Mouse (Mus musculus) hindbrain, embryonic 11.5 days (tissue): Measurements from ENCODE around the gene Bclaf1. TPM values are rescaled to one million over a fixed set of nuclear protein-coding genes. Genes with fewer than 3 reads are reported as not detected.
A peak's percentile ranks its signal among the peaks of the same experiment; 100 is the strongest.

Source experiments
- ATAC-seq: fragments of 200-750 bp; cut with Nextera tagmentation; 2 replicates; pipeline ENCODE4 v1.8.0; 2017; ENCODE audit warnings: mild to moderate bottlenecking, moderate TSS enrichment, moderate library complexity; ENCODE audit not compliant: low FRiP score
- DNase-seq: peaks from one replicate; pipeline ENCODE4 v3.0.0-alpha.2; 2015; ENCODE audit warnings: low spot score
- H3K27ac ChIP-seq: fragments of 300-500 bp; sonication (generic); 2 replicates; pipeline ENCODE4 v1.5.1; 2014; ENCODE audit warnings: mild to moderate bottlenecking, low read depth, low read length
- H3K27me3 ChIP-seq: fragments of 300-500 bp; sonication (generic); 2 replicates; pipeline ENCODE4 v1.6.1; 2014; ENCODE audit warnings: mild to moderate bottlenecking, low read length, moderate library complexity, mixed read lengths; ENCODE audit not compliant: control insufficient read depth, insufficient read depth
- H3K36me3 ChIP-seq: fragments of 300-500 bp; sonication (generic); 2 replicates; pipeline ENCODE4 v1.6.1; 2014; ENCODE audit warnings: mild to moderate bottlenecking, low read length, moderate library complexity, mixed read lengths; ENCODE audit not compliant: control insufficient read depth, insufficient read depth
- H3K4me1 ChIP-seq: fragments of 300-500 bp; sonication (generic); replicated peaks from 2 replicates; pipeline ENCODE4 v1.6.1; 2014; ENCODE audit warnings: low read length, mixed read lengths; ENCODE audit not compliant: control insufficient read depth, insufficient read depth
- H3K4me2 ChIP-seq: fragments of 300-500 bp; sonication (generic); replicated peaks from 2 replicates; pipeline ENCODE4 v1.6.1; 2014; ENCODE audit warnings: mild to moderate bottlenecking, low read depth, low read length
- H3K4me3 ChIP-seq: fragments of 300-500 bp; sonication (generic); 2 replicates; pipeline ENCODE4 v1.5.1; 2014; ENCODE audit warnings: low read depth, low read length
- H3K9ac ChIP-seq: fragments of 300-500 bp; sonication (generic); 2 replicates; pipeline ENCODE4 v1.6.1; 2014; ENCODE audit warnings: low read depth, low read length
- H3K9me3 ChIP-seq: fragments of 300-500 bp; sonication (generic); 2 replicates; pipeline ENCODE4 v1.6.1; 2016; ENCODE audit warnings: low read length; ENCODE audit not compliant: control insufficient read depth
- WGBS: fragments of 180-500 bp; shearing (Covaris S2); extraction: QIAGEN DNeasy Blood & Tissue Kit; methylation state at CpG from one replicate; pipeline ENCODE4 v1.1.7; 2014; 5-methylcytosine and 5-hydroxymethylcytosine counted together
- polyA plus RNA-seq: library from polyadenylated mRNA; unstranded; fragments of >200 nt; fragmentation: Nextera tagmentation; extraction: Ambion mirVana; gene quantifications from 2 replicates; pipeline ENCODE4 v1.2.1, GENCODE M21; 2014

The Bclaf1 gene
- polyA plus RNA-seq, 1 experiment from 2014 or later, result 181 TPM

DNA sequence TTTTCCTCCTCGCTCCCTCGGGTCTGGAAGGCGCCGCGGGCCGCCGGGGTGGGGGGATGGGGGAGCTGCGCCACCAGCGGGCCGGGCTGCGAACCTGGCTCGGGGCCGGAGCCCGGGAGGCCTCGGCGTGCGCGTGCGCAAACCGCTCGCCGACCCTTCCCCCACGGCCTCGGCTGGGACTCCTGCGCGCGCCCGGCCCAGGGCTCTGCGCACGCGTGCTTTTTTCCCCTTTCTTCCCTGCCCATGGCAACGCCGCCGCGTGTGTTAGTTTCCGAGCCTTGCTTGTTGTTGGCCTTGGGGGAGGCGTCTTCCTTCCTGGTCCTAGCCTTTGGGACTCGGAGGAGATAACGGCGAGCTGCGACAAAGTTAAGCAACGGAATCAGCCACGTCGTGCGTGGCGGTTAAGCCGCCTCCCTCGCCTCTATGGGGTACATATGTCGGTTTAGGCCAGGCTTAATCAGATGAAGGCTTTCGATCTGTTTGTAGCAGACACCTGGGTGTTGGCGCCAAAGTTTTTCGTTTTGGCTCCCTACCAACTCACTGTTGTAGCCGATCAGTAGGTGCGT lies 550 bp downstream of the Bclaf1 start:
- Histone ChIP-seq H3K9ac (peak overlapping the region; percentile 95), H3K4me1 (no peaks in the 10 kb centered on the region; the same call in 1 of the 2 replicates), H3K27me3 (no peaks in the 10 kb centered on the region), H3K36me3 (no peaks in the 10 kb centered on the region), H3K27ac (peak overlapping the region; percentile 100), H3K4me2 (peak overlapping the region; percentile 52), H3K4me3 (peak overlapping the region; percentile 83), H3K9me3 (no peaks in the 10 kb centered on the region)
- DNase-seq (peak; percentile 94), ATAC-seq (peak; percentile 81)
- WGBS, result under 1% methylated on average over 39 of the region's 54 CpGs

GRCm38 (mm10) chr10:20313447-20313846 lies 1.2 kb downstream of the Bclaf1 start:
- H3K4me1 ChIP-seq, result no peaks in the 10 kb centered on the region; the same call in 1 of the 2 replicates
- H3K27me3 ChIP-seq, result no peaks in the 10 kb centered on the region
- no peaks in the 10 kb centered on the region for H3K36me3 ChIP-seq
- H3K4me3 ChIP-seq, result peak overlapping the region; percentile 83
- no peaks in the 10 kb centered on the region for H3K9me3 ChIP-seq
- peak overlapping the region; percentile 52 for H3K4me2 ChIP-seq
- no peak overlapping the region; the same call in 1 of the 2 replicates for H3K27ac ChIP-seq
- 50% methylated on average over 13 of the region's 13 CpGs for WGBS
- H3K9ac ChIP-seq, result peak overlapping the region; percentile 95
- DNase-seq (no peak), ATAC-seq (no peak)

DNA sequence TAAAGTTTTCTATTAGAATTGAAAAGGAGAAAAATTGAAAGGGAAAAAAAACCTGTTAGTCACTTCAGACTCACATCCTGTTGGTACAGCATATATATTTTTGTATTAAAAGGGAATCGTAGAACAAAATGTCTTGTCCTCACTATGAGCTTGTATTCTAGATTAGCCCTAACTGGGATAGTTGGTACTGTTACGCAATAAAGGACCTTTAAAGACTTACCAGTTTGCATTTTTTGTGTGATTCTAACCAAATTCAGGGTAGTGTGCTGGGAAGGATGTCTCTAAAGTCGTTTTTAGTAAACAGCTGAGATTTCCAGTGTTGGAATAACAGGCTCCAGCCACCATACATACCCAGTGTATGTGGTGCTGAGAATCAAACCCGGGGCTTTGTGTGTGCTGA lies 1.7 kb downstream of the Bclaf1 start:
- 87% methylated on average over 4 of the region's 4 CpGs for WGBS
- H3K4me3 ChIP-seq, result peak overlapping the region; percentile 83

DNA sequence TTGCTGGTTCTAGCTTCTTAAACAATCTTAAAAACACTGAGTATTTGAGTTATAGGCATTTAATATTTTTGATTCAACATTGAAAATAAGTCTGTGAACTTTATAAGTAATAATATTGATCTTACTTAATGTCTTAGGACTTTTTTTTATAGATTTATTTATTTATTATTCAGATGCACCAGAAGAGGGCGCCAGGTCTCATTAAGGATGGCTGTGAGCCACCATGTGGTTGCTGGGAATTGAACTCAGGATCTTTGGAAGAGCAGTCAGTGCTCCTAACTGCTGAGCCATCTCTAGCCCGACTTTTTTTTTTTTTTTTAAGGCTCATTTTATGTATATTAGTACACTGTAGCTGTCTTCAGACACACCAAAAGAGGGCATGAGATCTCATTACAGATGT lies 2.5 kb downstream of the Bclaf1 start:
- Histone ChIP-seq H3K4me3 (no peak overlapping the region), H3K27ac (no peak overlapping the region), H3K9me3 (no peaks in the 10 kb centered on the region), H3K4me2 (no peak overlapping the region), H3K9ac (no peak overlapping the region), H3K36me3 (peaks cover 3% of the 10 kb centered on the region; the same call in 1 of the 2 replicates), H3K27me3 (no peaks in the 10 kb centered on the region), H3K4me1 (no peaks in the 10 kb centered on the region; the same call in 1 of the 2 replicates)
- no peak for DNase-seq
- ATAC-seq, result no peak
- 62% methylated on average over 2 of the region's 2 CpGs for WGBS

More for the DNA sequence above, 1.7 kb downstream of the Bclaf1 start:
- ATAC-seq (no peak), DNase-seq (no peak)
- no peaks in the 10 kb centered on the region for H3K36me3 ChIP-seq
- H3K4me1 ChIP-seq, result no peaks in the 10 kb centered on the region; the same call in 1 of the 2 replicates
- H3K27me3 ChIP-seq, result no peaks in the 10 kb centered on the region
- no peaks in the 10 kb centered on the region for H3K9me3 ChIP-seq
- no peak overlapping the region; the same call in 1 of the 2 replicates for H3K4me2 ChIP-seq
- H3K9ac ChIP-seq, result no peak overlapping the region
- H3K27ac ChIP-seq, result no peak overlapping the region

GRCm38 (mm10) chr10:20317466-20317865 lies 5.2 kb downstream of the Bclaf1 start:
- Histone ChIP-seq H3K4me1 (no peaks in the 10 kb centered on the region; the same call in 1 of the 2 replicates), H3K36me3 (peaks cover 3% of the 10 kb centered on the region; the same call in 1 of the 2 replicates), H3K9ac (no peak overlapping the region), H3K27me3 (no peaks in the 10 kb centered on the region), H3K4me2 (no peak overlapping the region), H3K9me3 (no peaks in the 10 kb centered on the region), H3K27ac (no peak overlapping the region), H3K4me3 (no peak overlapping the region)
- no peak for ATAC-seq
- no peak for DNase-seq
- 83% methylated on average over 5 of the region's 5 CpGs for WGBS

- Histone ChIP-seq H3K27ac (no peak overlapping the region), H3K9me3 (no peaks in the 10 kb centered on the region), H3K4me2 (no peak overlapping the region), H3K27me3 (no peaks in the 10 kb centered on the region), H3K4me1 (no peaks in the 10 kb centered on the region), H3K9ac (no peak overlapping the region), H3K36me3 (peaks cover 15% of the 10 kb centered on the region), H3K4me3 (no peak overlapping the region)
- DNase-seq (no peak), ATAC-seq (no peak)
These were observed 14.0 kb downstream of the Bclaf1 start for GRCm38 (mm10) chr10:20326226-20326625.

DNA sequence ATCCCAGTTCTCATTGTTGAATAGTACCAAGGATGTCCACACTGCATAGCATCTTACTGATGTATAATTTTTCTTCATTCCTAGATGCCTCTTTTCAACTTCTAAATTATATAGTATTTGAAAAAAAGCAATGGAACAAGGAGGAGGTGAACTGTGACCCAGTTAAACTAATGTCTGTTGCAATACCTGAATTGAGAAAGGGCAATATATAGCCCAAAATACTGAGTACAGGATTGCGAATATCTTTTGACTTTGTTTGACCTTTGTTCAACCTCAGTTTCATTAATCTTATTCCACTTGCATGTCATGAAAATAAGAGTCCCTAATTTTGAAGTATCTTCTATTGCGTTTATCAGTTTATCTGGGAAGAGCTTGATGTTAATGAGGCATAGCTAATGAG lies 19.0 kb downstream of the Bclaf1 start:
- 86% methylated on average over 2 of the region's 2 CpGs for WGBS
- DNase-seq (no peak), ATAC-seq (no peak)
- H3K9me3 ChIP-seq, result no peaks in the 10 kb centered on the region
- no peaks in the 10 kb centered on the region for H3K4me1 ChIP-seq
- no peak overlapping the region for H3K4me3 ChIP-seq
- no peak overlapping the region for H3K27ac ChIP-seq
- no peak overlapping the region for H3K9ac ChIP-seq
- H3K27me3 ChIP-seq, result no peaks in the 10 kb centered on the region
- H3K36me3 ChIP-seq, result peaks cover 8% of the 10 kb centered on the region; the same call in 1 of the 2 replicates
- H3K4me2 ChIP-seq, result no peak overlapping the region

DNA sequence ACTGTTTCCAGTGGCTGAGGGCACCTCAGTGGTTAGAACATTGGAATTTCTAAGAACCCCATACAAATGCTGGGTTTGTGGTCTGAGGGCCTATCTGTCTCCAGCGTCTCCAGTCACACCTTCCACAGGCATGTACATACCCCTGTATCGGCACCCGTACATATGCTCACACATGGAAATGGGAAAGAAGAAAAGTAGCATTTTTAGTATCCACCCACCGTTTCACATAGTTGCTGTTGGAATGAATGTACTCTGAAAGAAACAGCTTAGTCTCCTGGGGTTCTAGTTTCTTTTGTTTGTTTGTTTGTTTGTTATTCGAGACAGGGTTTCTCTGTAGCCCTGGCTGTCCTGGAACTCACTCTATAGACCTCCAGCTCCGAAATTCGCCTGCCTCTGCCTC lies 25.6 kb downstream of the Bclaf1 start:
- no peaks in the 10 kb centered on the region for H3K9me3 ChIP-seq
- no peak overlapping the region for H3K27ac ChIP-seq
- DNase-seq, result no peak
- no peak overlapping the region for H3K9ac ChIP-seq
- no peak overlapping the region for H3K4me3 ChIP-seq
- 0 out of 2 replicates have a peak, but pooled peaks cover under 1% of the 10 kb centered on the region for H3K36me3 ChIP-seq
- WGBS, result 89% methylated on average over 7 of the region's 7 CpGs
- ATAC-seq, result no peak
- H3K27me3 ChIP-seq, result no peaks in the 10 kb centered on the region
- no peaks in the 10 kb centered on the region for H3K4me1 ChIP-seq
- H3K4me2 ChIP-seq, result no peak overlapping the region

GRCm38 (mm10) chr10:20345736-20346135 lies 33.5 kb downstream of the Bclaf1 start:
- H3K9me3 ChIP-seq, result no peaks in the 10 kb centered on the region
- ATAC-seq, result no peak
- H3K4me1 ChIP-seq, result no peaks in the 10 kb centered on the region
- H3K27ac ChIP-seq, result no peak overlapping the region
- no peak overlapping the region for H3K4me2 ChIP-seq
- H3K4me3 ChIP-seq, result no peak overlapping the region
- H3K27me3 ChIP-seq, result no peaks in the 10 kb centered on the region
- 96% methylated on average over 1 of the region's 1 CpGs for WGBS
- DNase-seq, result no peak
- H3K36me3 ChIP-seq, result no peaks in the 10 kb centered on the region
- H3K9ac ChIP-seq, result no peak overlapping the region
